Mouse (Mus musculus) gastrocnemius, postnatal 14 days (tissue): ENCODE data around the gene Sox5. TPM values are rescaled to one million over a fixed set of nuclear protein-coding genes. Genes with fewer than 3 reads are reported as not detected.
"Not testable (repeated sequence)": the region's sequence is repeated elsewhere in the genome, so short reads cannot be mapped to it uniquely, and the experiment has no call there.

Experiments used
- DNase-seq: peaks from one replicate; pipeline ENCODE4 v3.0.0; 2021; ENCODE audit warnings: mixed read lengths
- intact Hi-C: fragments of 180-260 bp; cut with DNase I; formaldehyde crosslinking; loops from one replicate; pipeline ENCODE4 v1.15.1; 2025; ENCODE audit warnings: low total_unique reads
- total RNA-seq, 2 experiments: library from RNA; stranded (reverse); gene quantifications; 2 replicates each; pipeline ENCODE4 v1.2.3; 2021

Sox5 gene
- total RNA-seq, 2 experiments from 2014 or later = 1.7 to 1.9 TPM

DNA sequence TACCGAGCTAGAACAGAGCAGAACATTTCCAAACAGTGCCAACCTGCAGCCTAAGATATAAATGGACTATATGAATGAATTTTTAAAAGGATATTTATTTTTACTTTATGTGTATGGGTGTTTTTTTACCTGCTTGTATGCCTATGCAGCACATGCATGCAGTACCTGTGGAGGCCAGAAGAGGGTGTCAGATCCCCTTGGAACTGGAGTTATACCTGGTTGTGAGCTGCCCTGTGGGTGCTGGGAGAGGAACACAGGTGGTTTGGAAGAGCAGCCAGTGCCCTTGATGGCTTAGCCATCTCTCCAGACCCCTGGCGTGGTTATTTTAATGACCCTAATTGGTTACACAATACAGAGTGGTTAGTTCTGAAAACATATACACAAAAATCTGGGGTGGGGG, 510.5 kb downstream of the Sox5 start:
- no peak for DNase-seq
- intact Hi-C loops = no loop called here

DNA sequence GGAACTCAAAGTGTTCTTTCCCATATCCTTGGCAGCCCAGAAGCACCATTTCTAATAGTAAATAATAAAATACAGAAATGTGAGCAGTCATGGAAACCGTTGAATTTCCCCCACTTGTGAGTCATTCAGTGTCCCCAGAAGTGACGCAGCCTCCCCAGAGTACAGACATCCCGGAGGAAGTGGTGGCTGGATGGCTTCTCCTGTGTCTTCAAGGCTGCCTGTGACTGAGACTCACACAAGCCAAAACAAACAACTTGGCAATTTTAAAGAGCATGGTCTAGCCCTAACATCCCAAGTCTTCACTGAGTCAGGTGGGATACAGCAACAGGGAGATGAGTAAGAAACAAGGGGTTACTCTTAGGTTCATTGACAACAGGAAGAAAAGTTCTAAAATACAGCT, 511.5 kb downstream of the Sox5 start:
- DNase-seq = no peak
- intact Hi-C loops = no loop called here

DNA sequence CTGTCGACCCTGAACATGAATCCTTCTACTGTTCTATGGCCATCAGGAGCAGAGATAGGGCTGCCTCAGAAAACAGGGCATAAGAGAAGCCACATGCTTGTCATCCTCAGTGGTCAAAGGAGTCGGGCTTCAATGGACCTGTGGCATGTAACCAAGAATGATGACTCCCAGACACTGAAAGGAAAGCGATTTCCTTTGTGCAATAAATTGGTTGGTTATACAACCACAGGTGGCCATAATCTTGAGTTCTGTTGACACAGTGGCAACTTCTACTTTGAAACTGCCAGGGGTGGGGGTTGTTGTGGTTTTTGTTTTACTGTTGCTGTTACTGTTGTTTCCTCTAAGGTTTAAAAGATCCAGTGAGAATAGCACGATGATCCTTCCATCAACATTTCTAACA, 512.1 kb downstream of the Sox5 start:
- intact Hi-C loops = no loop called here
- no peak for DNase-seq

DNA sequence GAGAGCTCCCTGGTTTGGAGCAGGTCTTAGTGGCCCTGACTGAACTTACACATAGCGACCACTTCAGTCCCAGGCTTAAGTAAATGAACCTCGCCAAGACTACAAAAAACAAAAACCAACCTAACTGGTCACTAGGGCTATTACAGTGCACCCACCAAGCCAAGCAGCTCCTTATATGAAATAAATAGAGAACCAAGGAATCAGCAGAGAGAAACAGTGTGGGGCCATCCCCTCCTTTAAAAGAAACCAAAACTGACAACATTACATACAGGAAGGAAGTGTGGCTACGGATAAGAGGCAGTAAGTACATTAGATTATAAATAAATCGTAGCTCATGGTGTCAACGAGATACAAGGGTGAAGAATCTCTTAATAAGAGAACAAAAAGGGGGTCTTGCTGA, 516.0 kb downstream of the Sox5 start:
- DNase-seq = no peak
- intact Hi-C loops = no loop called here

DNA sequence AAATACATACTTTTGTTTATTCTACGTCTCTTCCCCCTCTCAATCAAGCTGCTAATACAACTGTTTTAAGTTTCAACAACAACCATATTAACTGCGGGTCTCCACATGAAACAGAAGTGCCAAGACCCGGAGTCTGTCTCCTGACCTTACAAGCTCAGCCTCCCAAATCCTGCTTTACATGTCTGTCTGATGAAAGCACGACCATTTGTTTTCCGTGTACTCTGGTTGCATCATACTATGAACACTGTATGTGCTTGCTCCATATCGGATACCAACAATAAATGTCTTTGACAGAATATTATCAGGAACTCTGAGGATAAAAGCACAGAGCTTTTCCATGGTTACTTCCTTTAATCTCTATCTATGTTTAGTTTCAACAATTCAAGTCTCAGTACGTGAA, 516.8 kb downstream of the Sox5 start:
- intact Hi-C loops = no loop called here
- no peak for DNase-seq

DNA sequence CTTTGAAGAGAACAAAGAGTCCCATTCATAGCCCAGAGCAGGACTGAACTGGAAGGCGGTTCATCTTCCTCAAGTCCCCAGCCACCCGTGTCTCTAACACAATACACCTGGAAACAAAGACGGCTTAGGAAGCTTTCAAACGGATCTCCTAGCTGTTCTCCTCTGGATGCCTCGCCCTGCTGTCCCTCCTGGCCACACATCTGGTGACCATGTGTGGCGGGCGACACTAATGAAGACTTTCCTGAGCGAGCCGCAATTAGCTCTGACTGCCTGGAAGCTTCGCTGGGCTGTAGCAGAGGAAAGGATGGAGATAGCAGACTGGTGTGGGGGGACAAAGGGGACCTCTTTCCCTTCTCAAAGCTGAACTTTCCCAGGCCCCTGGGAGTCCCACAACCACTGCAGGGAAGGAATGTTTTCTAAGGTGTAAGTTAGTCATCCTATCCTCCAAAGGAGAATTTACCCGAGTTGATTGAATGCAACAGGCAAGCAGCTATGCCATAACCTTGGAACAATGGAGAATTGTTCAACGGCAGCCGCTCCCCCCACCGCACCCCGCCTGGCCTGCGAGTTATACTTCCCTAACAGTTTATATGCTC, 517.4 kb downstream of the Sox5 start:
- no peak for DNase-seq
- intact Hi-C loops = no loop called here

DNA sequence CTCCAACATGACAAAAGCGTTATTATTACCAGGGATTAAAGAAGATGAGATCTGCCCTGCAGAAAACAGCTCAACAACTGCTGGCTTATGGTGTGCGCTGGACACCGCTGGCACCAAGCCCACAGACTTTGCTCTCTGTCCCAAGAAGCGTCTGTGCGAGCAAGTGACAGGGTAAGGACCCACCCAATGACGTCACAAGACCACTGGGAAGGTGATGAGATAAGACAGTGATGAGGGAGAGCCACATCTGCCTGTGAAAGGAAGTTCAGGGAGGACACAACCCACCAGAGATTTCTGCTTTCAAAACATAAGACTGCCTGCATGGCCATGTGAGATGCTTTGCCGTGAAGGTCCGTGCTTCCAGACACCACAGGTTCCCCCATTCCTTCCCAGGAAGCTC, 525.3 kb downstream of the Sox5 start:
- DNase-seq = no peak
- intact Hi-C loops = no loop called here

DNA sequence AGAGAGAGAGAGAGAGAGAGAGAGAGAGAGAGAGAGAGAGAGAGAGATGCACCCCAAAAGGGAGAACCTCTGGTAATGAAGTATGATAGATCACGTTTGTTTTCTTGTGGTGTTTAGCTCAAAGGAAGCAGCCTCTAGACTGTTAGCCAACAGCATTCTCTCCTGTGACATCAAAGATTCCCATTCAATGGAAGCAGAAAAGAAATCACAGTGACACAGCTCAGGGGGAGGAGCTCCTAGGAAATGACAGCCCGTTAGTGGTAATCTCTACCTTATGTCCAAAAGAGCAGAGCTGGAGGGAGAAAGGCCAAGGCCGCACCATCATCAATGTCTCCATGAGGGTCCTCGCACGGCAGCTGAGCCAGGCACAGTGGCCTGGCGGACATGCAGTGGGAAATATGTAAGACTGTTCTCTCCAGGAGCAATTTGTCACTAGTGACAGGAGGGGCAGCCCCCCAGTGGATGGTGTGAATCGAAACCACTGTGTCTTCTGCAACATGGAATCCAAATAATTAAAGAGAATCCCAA, 529.5 kb downstream of the Sox5 start:
- intact Hi-C loops = no loop called here
- DNase-seq = no peak

DNA sequence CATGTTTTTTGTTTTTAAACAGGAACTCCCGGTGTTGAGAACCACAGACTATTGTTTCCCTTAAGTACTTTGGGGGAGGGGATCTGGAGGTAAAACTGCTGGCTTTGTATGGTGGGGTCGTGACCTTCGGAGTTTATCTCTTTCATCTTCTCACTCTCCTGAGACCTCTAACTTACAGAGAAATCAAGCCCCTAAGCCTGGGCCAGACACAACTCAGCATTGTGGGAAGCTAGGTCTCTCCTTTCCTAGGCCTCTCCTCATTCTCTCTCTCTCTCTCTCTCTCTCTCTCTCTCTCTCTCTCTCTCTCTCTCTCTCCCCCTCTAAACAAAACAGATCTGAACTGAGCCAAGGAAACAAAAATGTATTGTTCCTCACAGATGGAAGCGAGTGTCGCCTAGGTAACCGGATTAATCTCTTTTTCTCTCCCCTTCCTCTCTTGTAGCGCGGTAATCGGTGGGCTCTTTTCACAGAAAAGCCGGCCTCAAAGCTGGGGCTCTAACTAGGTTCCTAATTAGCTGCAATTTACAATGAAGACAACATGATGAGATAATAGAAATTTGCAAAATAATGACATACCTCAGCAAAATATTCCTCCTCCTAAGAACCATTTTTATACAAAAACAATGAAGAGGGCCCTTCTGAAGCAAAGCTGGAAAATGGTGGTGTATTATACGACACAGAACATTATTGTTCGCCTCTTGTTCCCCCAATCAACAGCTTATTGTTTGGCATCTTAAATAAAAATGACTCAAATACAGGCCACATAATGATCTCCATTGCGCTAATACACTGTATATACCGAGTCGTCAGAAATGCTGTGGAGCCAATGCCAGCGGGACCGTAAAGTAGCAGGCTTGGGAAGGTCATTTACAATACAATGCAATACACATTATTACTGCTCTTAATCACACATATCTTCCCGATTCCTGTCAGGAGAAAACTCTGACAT, 530.3 kb downstream of the Sox5 start:
- DNase-seq = no peak
- intact Hi-C loops = no loop called here

DNA sequence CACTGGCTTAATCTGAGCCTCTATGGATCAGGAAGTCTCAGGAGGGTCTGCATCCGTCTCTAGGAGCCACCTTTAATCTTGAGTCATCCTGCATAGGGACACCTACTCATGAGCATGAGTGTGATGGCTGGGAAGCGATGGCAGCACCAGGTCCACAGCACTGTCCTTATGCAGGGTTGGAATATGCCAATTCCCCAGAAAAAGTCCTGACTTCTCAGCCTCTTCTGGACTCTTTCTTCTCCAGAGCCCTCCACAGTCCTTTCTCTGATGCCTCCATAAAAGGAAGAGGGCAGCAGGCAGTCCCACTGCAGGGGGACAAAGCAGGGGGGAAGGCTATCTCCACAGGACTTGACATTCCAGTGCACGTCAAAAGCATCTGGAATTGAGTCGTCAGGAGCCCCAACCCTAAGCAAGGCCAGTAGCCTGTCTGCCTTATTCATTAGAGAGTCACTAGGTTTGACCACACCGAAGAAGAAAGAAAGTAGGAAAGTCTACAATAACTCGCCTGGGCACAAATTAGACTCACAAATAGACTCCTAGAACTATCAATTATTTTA, 531.1 kb downstream of the Sox5 start:
- intact Hi-C loops = no loop called here
- no peak for DNase-seq

DNA sequence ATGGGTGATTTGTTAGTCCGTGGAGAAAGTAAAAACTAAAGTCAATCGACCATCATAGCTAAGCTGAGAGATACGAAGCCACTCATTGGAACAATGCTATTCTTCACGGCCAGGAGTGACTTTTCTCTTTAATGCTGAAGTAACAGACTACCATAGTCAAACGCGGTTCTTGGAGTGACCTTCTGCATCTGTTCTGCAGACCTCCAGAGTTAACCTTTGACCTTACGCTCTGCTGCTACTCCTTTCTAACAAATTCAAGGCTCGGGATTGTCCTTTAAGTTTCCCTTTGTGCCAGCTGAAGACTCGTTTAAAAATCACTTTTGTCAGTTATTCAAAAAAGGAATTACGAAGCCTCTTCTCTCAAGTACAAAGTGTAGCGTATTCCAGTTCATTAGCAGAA, 545.2 kb downstream of the Sox5 start:
- intact Hi-C loops = no loop called here
- DNase-seq = no peak

DNA sequence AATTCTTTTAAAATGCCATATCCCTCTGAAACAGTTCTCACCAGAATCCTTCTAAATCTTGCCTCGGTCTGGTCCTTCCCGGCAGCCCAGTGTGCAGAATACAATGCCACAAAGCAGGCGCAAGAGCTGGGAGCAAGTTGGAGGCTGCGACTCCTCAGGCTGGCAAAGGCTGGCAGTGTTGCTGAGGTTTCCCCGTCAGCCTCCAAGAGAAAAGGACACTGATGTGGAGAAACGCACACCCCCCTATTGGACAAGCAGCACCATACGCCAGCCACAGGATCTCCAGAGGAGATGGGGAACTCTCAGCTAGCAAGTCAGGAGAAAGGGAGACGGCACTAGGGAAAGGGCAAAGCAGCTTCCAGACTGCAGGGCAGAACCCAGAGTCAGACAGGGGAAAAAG, 577.8 kb downstream of the Sox5 start:
- intact Hi-C loops = no loop called here
- no peak for DNase-seq

DNA sequence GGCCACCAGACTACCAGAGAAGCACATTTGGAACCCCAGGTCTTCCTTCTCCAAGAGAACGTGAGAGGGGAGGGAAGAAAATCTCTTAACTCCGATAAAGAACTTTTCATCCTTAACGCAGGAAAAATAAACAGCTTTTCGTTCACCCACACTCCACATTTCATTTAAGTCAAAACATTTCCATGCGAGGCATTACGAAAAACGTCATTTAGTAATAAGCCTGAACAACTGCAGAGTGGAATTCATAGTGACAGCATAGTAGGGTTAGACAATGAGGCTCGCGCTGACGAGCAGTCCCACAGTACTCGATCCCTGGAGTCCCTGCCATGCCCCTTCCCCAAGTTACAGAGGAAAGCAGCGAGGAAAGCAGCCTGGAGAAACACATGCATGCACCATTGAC, 578.8 kb downstream of the Sox5 start:
- DNase-seq = no peak
- intact Hi-C loops = no loop called here

DNA sequence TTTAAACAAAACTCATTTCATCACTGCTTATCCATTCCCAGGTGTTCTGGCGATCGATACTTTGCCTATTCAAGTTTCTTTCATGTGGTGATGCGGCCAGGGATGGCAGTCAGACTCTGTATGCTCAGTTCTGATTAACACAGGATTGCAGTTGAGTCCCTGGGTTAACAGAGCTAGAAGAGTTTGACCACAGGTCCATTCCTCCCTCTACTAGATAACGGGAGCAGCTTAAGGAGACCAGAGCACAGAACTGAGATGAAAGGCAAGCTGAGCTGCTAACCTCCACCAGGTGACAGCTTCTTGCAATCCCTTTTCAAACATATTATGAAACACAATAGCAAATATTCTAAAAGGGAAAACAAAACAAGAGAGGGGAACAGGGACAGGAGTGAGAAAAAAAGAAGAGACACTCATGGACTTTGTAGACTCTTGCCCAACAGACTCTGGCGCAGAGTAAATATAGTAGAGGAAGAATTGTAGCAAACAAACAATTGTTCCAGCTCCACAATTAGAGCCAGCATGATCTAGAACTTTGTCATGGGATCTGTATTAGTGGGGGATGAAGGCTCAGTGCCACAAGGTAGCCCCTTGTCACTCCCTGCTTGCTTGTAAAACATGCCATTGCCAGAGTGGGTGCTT, 580.3 kb downstream of the Sox5 start:
- intact Hi-C loops = no loop called here
- DNase-seq = no peak

DNA sequence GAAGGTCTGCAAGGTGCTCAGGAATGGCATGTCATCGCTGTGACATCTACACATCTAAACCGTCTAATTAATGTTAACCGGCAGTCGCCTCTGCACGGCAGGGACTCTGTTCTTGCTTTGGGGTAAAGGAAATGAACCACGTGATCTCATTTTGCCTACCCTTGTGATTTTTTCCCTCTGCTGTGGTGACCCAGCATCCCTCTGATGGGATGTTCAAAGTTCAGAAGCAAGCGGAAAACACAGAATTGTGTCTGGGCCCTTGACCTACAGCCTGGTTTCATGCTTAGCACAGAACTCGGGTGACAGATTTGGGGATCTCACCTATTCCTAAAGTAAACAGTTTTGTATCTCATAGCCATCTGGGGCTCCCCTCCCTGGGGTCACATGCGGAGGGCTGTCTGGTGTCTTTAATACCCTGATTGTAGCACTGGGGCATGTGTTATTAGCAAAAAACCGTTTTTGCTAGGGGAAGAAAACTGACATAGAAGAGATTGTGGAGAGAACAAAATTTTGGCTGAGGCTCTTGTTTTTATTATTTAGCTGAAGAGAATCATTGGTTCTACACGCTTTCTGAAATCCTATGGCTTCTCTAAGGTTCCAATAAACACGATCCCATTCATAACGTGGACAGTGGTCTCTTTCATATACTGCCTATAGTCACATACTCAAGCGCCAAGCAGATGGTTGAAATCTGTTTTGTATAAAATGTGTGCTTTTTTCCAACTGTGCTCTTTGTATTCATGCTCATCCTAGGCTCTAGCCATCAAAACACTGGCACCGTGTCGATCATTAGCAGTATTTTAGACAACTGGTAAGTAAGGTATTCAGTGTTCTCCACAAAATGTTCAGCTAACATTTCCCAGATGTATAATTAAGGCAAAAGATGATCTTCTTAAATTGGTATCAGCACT, 584.3 kb downstream of the Sox5 start:
- intact Hi-C loops = no loop called here
- DNase-seq = no peak

DNA sequence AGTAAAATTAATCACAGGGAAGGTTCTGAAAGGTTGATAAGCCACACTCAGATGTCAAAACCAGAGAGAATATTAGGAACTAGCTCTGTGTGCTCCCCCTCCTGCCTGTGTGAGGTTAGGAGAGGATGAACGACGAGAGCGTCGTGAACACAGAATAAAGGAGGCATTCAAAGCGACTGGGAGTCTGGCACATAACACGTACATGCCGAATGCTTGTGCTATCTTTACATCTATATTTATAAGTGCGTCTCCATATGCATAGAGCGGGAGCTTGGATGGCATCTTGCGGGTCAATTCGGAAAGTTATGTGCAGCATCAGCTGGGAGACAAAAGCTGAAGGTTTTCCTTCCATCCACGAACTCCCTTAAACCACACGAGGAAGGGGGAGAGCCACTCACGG, 585.8 kb downstream of the Sox5 start:
- intact Hi-C loops = no loop called here
- DNase-seq = no peak

DNA sequence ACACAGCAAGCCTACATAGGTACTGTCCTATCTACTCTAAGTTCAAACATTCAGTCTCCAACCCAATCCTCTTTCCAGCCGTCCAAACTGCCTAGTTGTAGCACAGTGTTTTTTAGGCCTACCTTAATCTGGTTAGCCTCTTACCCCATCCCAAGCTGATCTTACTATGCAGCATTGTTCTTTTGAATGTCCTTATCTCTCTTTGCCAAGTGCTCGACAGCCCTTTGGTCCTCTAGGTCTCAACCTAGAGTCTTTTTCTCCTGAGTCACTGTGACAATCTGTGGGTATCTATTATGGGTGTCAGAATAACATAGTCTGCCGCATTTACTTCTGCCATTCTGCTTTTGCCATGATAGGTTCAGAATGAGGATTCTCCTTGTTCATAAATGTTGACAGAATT, 598.7 kb downstream of the Sox5 start:
- intact Hi-C loops = no loop called here

DNA sequence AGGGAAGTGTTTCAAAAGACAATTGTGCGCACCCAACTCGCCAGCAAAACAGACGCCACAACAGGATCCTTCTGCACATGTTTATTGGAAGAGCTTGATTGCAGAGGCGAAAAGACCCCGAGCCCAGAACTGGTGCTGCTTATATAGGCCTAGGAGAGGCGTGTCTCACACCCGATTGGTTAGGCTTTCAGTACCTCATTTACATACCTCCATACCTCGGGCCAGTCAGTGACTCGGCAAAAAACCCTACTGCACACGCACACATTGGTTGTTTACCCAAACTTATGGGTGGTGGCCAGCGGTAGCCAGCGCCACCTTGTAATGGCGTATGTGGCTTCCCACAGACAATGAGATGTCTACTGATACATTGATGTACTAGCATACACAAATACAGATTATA, 599.3 kb downstream of the Sox5 start:
- DNase-seq, intact Hi-C loops: not testable (repeated sequence)

More for the DNA sequence above, 598.7 kb downstream of the Sox5 start:
- no peak for DNase-seq
